Mouse (Mus musculus) heart, embryonic 12.5 days (tissue): ENCODE data around the gene Prim2. TPM values are rescaled to one million over a fixed set of nuclear protein-coding genes. Genes with fewer than 3 reads are reported as not detected.

Source experiments
- ATAC-seq: fragments of 200-750 bp; cut with Nextera tagmentation; 2 replicates; pipeline ENCODE4 v1.8.0; 2017; ENCODE audit warnings: moderate TSS enrichment, moderate library complexity; ENCODE audit not compliant: insufficient number of reproducible peaks, low FRiP score
- H3K27ac ChIP-seq: fragments of 300-500 bp; sonication (generic); 2 replicates; pipeline ENCODE4 v1.5.1; 2016; ENCODE audit warnings: mild to moderate bottlenecking, moderate library complexity; ENCODE audit not compliant: poor library complexity, severe bottlenecking
- H3K27me3 ChIP-seq: fragments of 300-500 bp; sonication (generic); replicated peaks from 2 replicates; pipeline ENCODE4 v1.6.1; 2016; ENCODE audit warnings: mild to moderate bottlenecking, moderate library complexity
- H3K36me3 ChIP-seq: fragments of 300-500 bp; sonication (generic); 2 replicates; pipeline ENCODE4 v1.6.1; 2016; ENCODE audit warnings: mild to moderate bottlenecking, moderate library complexity
- H3K4me1 ChIP-seq: fragments of 300-500 bp; sonication (generic); replicated peaks from 2 replicates; pipeline ENCODE4 v1.6.1; 2016; ENCODE audit warnings: mild to moderate bottlenecking
- H3K4me2 ChIP-seq: fragments of 300-500 bp; sonication (generic); 2 replicates; pipeline ENCODE4 v1.6.1; 2016; ENCODE audit warnings: mild to moderate bottlenecking, moderate library complexity
- H3K4me3 ChIP-seq: fragments of 300-500 bp; sonication (generic); 2 replicates; pipeline ENCODE4 v1.5.1; 2016; ENCODE audit warnings: mild to moderate bottlenecking
- H3K9ac ChIP-seq: fragments of 300-500 bp; sonication (generic); 2 replicates; pipeline ENCODE4 v1.6.1; 2016; ENCODE audit warnings: mild to moderate bottlenecking, moderate library complexity
- H3K9me3 ChIP-seq: fragments of 300-500 bp; sonication (generic); replicated peaks from 2 replicates; pipeline ENCODE4 v1.6.1; 2016; ENCODE audit warnings: mild to moderate bottlenecking, moderate library complexity
- WGBS: fragments of 180-500 bp; shearing (Covaris S2); methylation state at CpG from one replicate; pipeline ENCODE4 v1.1.7; 2016; 5-methylcytosine and 5-hydroxymethylcytosine counted together
- polyA plus RNA-seq: library from polyadenylated mRNA; unstranded; fragments of >200 nt; fragmentation: Nextera tagmentation; extraction: Ambion mirVana; gene quantifications from 2 replicates; pipeline ENCODE4 v1.2.1, GENCODE M21; 2016

Prim2 gene
- polyA plus RNA-seq, 1 experiment from 2014 or later = 20.9 TPM

- Histone ChIP-seq H3K27ac (no peak overlapping the region), H3K4me1 (peaks cover 14% of the 10 kb centered on the region), H3K36me3 (0 out of 2 replicates have a peak, but pooled peaks cover 3% of the 10 kb centered on the region), H3K4me2 (no peak overlapping the region), H3K9ac (no peak overlapping the region), H3K4me3 (no peak overlapping the region), H3K27me3 (no peaks in the 10 kb centered on the region), H3K9me3 (no peaks in the 10 kb centered on the region)
- ATAC-seq = no peak
- 26% methylated on average over 3 of the region's 3 CpGs for WGBS
Observed at GRCm38 (mm10) chr1:33483746-33484145, 185.8 kb downstream of the Prim2 start.

DNA sequence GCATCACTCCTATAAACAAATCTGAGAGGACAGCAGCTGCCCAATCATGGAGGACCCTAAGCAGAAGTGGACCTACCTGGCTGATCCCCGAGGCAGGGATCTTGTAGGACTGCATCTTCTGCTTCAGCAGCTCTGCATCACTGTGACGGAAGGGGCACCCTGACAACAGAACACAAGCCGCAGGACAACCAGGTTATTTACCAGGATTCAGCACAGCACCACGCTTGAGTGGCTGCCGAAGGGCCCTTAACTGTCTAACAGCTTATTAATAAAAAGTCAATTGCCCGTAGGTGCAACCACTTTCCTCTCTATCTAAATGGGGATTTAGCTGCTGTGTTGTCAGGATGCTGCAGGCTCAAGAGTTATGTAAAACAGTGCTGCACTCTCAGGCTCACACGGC lies 189.2 kb downstream of the Prim2 start:
- Histone ChIP-seq H3K9ac (no peak overlapping the region), H3K36me3 (0 out of 2 replicates have a peak, but pooled peaks cover 6% of the 10 kb centered on the region), H3K27ac (no peak overlapping the region), H3K4me1 (peaks cover 14% of the 10 kb centered on the region), H3K27me3 (no peaks in the 10 kb centered on the region), H3K4me2 (no peak overlapping the region), H3K4me3 (no peak overlapping the region), H3K9me3 (no peaks in the 10 kb centered on the region)
- WGBS = 82% methylated on average over 7 of the region's 7 CpGs
- no peak for ATAC-seq

DNA sequence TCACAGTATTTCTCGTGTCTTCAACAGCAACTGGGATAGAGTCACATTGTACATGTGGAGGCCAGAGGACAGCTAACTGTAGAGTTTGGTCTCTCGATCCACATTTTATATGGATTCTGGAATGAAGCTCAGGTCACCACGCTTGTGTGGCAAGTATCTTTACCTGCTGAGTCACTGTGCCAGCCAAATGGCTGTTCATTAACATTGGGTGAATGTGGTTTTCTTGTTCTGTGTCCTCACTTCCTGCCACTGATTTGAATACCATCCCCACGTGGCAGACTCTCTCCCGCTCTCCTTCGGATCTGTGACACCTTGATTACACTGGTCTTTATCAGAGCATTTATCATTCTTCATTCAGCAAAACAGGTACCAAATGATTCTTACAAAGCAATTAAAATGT lies 198.5 kb downstream of the Prim2 start:
- H3K9ac ChIP-seq = no peak overlapping the region
- H3K27me3 ChIP-seq = no peaks in the 10 kb centered on the region
- no peak overlapping the region for H3K4me3 ChIP-seq
- H3K4me1 ChIP-seq = no peaks in the 10 kb centered on the region
- no peak overlapping the region for H3K4me2 ChIP-seq
- WGBS = 83% methylated on average over 6 of the region's 6 CpGs
- no peak overlapping the region for H3K27ac ChIP-seq
- ATAC-seq = no peak
- H3K36me3 ChIP-seq = peaks cover 7% of the 10 kb centered on the region
- no peaks in the 10 kb centered on the region for H3K9me3 ChIP-seq

GRCm38 (mm10) chr1:33470222-33470621 lies 199.4 kb downstream of the Prim2 start:
- Histone ChIP-seq H3K4me3 (no peak overlapping the region), H3K9ac (no peak overlapping the region), H3K27ac (no peak overlapping the region), H3K27me3 (no peaks in the 10 kb centered on the region), H3K4me1 (no peaks in the 10 kb centered on the region), H3K9me3 (no peaks in the 10 kb centered on the region), H3K4me2 (no peak overlapping the region), H3K36me3 (peaks cover 7% of the 10 kb centered on the region)
- 94% methylated on average over 8 of the region's 8 CpGs for WGBS
- ATAC-seq = no peak

DNA sequence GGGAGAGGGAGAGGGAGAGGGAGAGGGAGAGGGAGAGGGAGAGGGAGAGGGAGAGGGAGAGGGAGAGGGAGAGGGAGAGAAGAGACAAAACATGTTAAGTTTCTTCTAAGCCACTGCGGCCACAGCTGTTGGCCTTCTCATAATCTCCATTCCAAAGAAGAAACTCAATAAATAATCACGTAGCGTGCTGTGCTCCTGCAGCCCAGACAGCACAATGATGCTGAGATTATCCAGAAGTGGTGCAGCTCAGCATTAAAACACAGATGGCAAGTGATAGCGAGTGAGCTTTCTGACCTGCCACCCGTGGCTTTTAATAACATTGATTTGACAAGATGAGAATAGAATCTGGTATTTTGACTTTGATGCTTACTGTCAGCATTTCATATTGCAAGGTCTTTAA lies 205.4 kb downstream of the Prim2 start:
- no peak overlapping the region for H3K4me3 ChIP-seq
- no peaks in the 10 kb centered on the region for H3K9me3 ChIP-seq
- 72% methylated on average over 5 of the region's 5 CpGs for WGBS
- H3K27me3 ChIP-seq = no peaks in the 10 kb centered on the region
- H3K36me3 ChIP-seq = 0 out of 2 replicates have a peak, but pooled peaks cover under 1% of the 10 kb centered on the region
- H3K27ac ChIP-seq = no peak overlapping the region
- no peak overlapping the region for H3K4me2 ChIP-seq
- H3K4me1 ChIP-seq = no peaks in the 10 kb centered on the region
- no peak for ATAC-seq
- no peak overlapping the region for H3K9ac ChIP-seq

DNA sequence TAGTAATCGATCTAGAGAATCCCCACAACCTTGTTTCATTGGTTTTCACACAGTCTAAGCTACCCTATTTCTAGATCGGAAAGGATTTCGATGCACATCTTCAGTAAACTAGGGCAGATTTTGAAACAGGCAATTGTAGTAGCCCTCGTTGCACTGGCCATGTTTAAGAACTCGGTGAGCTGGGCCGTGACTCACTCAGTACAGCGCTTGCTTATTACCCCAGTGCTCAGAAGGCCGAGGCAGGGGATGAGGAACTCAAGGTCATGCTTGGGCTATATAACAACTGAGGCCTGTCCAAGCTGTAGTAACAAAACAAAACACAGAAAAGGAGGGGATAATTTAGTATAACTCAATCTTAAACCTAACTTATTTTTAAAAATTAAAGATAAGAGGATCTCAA lies 208.9 kb downstream of the Prim2 start:
- no peak overlapping the region for H3K4me3 ChIP-seq
- WGBS = 91% methylated on average over 8 of the region's 8 CpGs
- H3K4me1 ChIP-seq = no peaks in the 10 kb centered on the region
- H3K4me2 ChIP-seq = no peak overlapping the region
- ATAC-seq = no peak
- no peaks in the 10 kb centered on the region for H3K9me3 ChIP-seq
- no peaks in the 10 kb centered on the region for H3K27me3 ChIP-seq
- no peaks in the 10 kb centered on the region for H3K36me3 ChIP-seq
- no peak overlapping the region for H3K27ac ChIP-seq
- no peak overlapping the region for H3K9ac ChIP-seq

- Histone ChIP-seq H3K4me1 (no peaks in the 10 kb centered on the region), H3K9me3 (no peaks in the 10 kb centered on the region), H3K4me3 (no peak overlapping the region), H3K36me3 (no peaks in the 10 kb centered on the region), H3K4me2 (no peak overlapping the region), H3K27ac (no peak overlapping the region), H3K27me3 (no peaks in the 10 kb centered on the region), H3K9ac (no peak overlapping the region)
- WGBS = 79% methylated on average over 3 of the region's 3 CpGs
- ATAC-seq = no peak
Observed at GRCm38 (mm10) chr1:33460262-33460661, 209.3 kb downstream of the Prim2 start.

GRCm38 (mm10) chr1:33458950-33459349 lies 210.6 kb downstream of the Prim2 start:
- no peaks in the 10 kb centered on the region for H3K4me1 ChIP-seq
- H3K27ac ChIP-seq = no peak overlapping the region
- H3K4me2 ChIP-seq = no peak overlapping the region
- 0 out of 2 replicates have a peak, but pooled peaks cover 4% of the 10 kb centered on the region for H3K36me3 ChIP-seq
- no peak overlapping the region for H3K9ac ChIP-seq
- no peak for ATAC-seq
- H3K4me3 ChIP-seq = no peak overlapping the region
- 87% methylated on average over 3 of the region's 3 CpGs for WGBS
- no peaks in the 10 kb centered on the region for H3K9me3 ChIP-seq
- H3K27me3 ChIP-seq = no peaks in the 10 kb centered on the region

DNA sequence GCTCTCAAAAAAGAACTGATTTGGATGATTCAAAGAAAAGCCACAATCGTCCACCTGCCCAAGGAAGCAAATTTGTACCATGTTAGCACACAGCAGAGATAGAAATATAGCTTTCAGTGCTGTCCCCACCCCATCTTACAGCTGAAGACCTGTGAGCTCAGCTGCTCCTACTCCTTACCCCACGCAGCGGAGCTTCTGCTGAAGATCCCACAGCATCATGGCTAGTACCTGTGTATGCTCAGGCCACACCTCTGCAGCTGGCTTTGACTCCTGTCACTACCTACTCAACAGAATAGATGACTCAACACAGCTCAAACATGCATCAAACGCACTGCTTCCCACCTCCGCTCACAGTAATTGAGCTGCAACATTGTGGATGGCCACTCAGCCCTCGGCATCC lies 215.3 kb downstream of the Prim2 start:
- Histone ChIP-seq H3K9me3 (no peaks in the 10 kb centered on the region), H3K4me3 (no peak overlapping the region), H3K9ac (no peak overlapping the region), H3K27me3 (no peaks in the 10 kb centered on the region), H3K4me1 (no peaks in the 10 kb centered on the region), H3K4me2 (no peak overlapping the region), H3K36me3 (peaks cover 10% of the 10 kb centered on the region; the same call in 1 of the 2 replicates), H3K27ac (no peak overlapping the region)
- 90% methylated on average over 6 of the region's 6 CpGs for WGBS
- ATAC-seq = no peak

- 72% methylated on average over 9 of the region's 9 CpGs for WGBS
- Histone ChIP-seq H3K36me3 (peaks cover 10% of the 10 kb centered on the region; the same call in 1 of the 2 replicates), H3K27me3 (no peaks in the 10 kb centered on the region), H3K4me3 (no peak overlapping the region), H3K4me1 (no peaks in the 10 kb centered on the region), H3K27ac (no peak overlapping the region), H3K9ac (no peak overlapping the region), H3K4me2 (no peak overlapping the region), H3K9me3 (no peaks in the 10 kb centered on the region)
- no peak for ATAC-seq
Observed at GRCm38 (mm10) chr1:33453299-33453698, 216.3 kb downstream of the Prim2 start.

- Histone ChIP-seq H3K4me1 (no peaks in the 10 kb centered on the region), H3K9me3 (no peaks in the 10 kb centered on the region), H3K27ac (no peak overlapping the region), H3K27me3 (no peaks in the 10 kb centered on the region), H3K9ac (no peak overlapping the region), H3K4me2 (no peak overlapping the region), H3K4me3 (no peak overlapping the region), H3K36me3 (no peaks in the 10 kb centered on the region)
- WGBS = 66% methylated on average over 4 of the region's 4 CpGs
- ATAC-seq = no peak
Observed at GRCm38 (mm10) chr1:33447179-33447578, 222.4 kb downstream of the Prim2 start.

GRCm38 (mm10) chr1:33436167-33436566 lies 233.4 kb downstream of the Prim2 start:
- H3K27ac ChIP-seq = no peak overlapping the region
- no peak overlapping the region for H3K4me2 ChIP-seq
- no peaks in the 10 kb centered on the region for H3K27me3 ChIP-seq
- no peak overlapping the region for H3K9ac ChIP-seq
- no peaks in the 10 kb centered on the region for H3K9me3 ChIP-seq
- WGBS = 77% methylated on average over 2 of the region's 2 CpGs
- no peak for ATAC-seq
- H3K36me3 ChIP-seq = no peaks in the 10 kb centered on the region
- no peak overlapping the region for H3K4me3 ChIP-seq
- no peaks in the 10 kb centered on the region for H3K4me1 ChIP-seq
